Mouse (Mus musculus) limb, embryonic 11.5 days (tissue): ENCODE data around the gene Sppl2a. TPM values are rescaled to one million over a fixed set of nuclear protein-coding genes. Genes with fewer than 3 reads are reported as not detected.
"Not testable (repeated sequence)": the region's sequence is repeated elsewhere in the genome, so short reads cannot be mapped to it uniquely, and the experiment has no call there.

Experiments used
- ATAC-seq: fragments of 200-750 bp; cut with Nextera tagmentation; 2 replicates; pipeline ENCODE4 v1.8.0; 2017; ENCODE audit warnings: low read depth; ENCODE audit not compliant: insufficient number of reproducible peaks, low FRiP score, low TSS enrichment
- DNase-seq: peaks from one replicate; pipeline ENCODE4 v3.0.0-alpha.2; 2015; ENCODE audit warnings: low spot score
- H3K27ac ChIP-seq: fragments of 300-500 bp; sonication (generic); replicated peaks from 2 replicates; pipeline ENCODE4 v1.5.1; 2014; ENCODE audit warnings: low read depth, mild to moderate bottlenecking, low read length
- H3K27me3 ChIP-seq: fragments of 300-500 bp; sonication (generic); 2 replicates; pipeline ENCODE4 v1.6.1; 2014; ENCODE audit warnings: mild to moderate bottlenecking, low read length, mixed read lengths; ENCODE audit not compliant: control insufficient read depth, insufficient read depth
- H3K36me3 ChIP-seq: fragments of 300-500 bp; sonication (generic); 2 replicates; pipeline ENCODE4 v1.6.1; 2014; ENCODE audit warnings: mild to moderate bottlenecking, low read length, moderate library complexity, mixed read lengths; ENCODE audit not compliant: control insufficient read depth, insufficient read depth
- H3K4me1 ChIP-seq: fragments of 300-500 bp; sonication (generic); 2 replicates; pipeline ENCODE4 v1.6.1; 2014; ENCODE audit warnings: low read length, mixed read lengths; ENCODE audit not compliant: control insufficient read depth, insufficient read depth
- H3K4me2 ChIP-seq: fragments of 300-500 bp; sonication (generic); 2 replicates; pipeline ENCODE4 v1.6.1; 2014; ENCODE audit warnings: low read depth, mild to moderate bottlenecking, moderate library complexity; ENCODE audit not compliant: severe bottlenecking
- H3K4me3 ChIP-seq: fragments of 300-500 bp; sonication (generic); 2 replicates; pipeline ENCODE4 v1.5.1; 2014; ENCODE audit warnings: low read depth, low read length
- H3K9ac ChIP-seq: fragments of 300-500 bp; sonication (generic); 2 replicates; pipeline ENCODE4 v1.6.1; 2014; ENCODE audit warnings: mild to moderate bottlenecking, low read length
- H3K9me3 ChIP-seq: fragments of 300-500 bp; sonication (generic); 2 replicates; pipeline ENCODE4 v1.6.1; 2016; ENCODE audit warnings: low read length; ENCODE audit not compliant: control insufficient read depth
- WGBS: fragments of 180-500 bp; shearing (Covaris S2); extraction: QIAGEN DNeasy Blood & Tissue Kit; methylation state at CpG from one replicate; pipeline ENCODE4 v1.1.7; 2014; 5-methylcytosine and 5-hydroxymethylcytosine counted together
- polyA plus RNA-seq: library from polyadenylated mRNA; unstranded; fragments of >200 nt; fragmentation: Nextera tagmentation; extraction: Ambion mirVana; gene quantifications from 2 replicates; pipeline ENCODE4 v1.2.1, GENCODE M21; 2014

Sppl2a gene
- polyA plus RNA-seq, result 37.6 and 39.5 TPM in 2 replicates

DNA sequence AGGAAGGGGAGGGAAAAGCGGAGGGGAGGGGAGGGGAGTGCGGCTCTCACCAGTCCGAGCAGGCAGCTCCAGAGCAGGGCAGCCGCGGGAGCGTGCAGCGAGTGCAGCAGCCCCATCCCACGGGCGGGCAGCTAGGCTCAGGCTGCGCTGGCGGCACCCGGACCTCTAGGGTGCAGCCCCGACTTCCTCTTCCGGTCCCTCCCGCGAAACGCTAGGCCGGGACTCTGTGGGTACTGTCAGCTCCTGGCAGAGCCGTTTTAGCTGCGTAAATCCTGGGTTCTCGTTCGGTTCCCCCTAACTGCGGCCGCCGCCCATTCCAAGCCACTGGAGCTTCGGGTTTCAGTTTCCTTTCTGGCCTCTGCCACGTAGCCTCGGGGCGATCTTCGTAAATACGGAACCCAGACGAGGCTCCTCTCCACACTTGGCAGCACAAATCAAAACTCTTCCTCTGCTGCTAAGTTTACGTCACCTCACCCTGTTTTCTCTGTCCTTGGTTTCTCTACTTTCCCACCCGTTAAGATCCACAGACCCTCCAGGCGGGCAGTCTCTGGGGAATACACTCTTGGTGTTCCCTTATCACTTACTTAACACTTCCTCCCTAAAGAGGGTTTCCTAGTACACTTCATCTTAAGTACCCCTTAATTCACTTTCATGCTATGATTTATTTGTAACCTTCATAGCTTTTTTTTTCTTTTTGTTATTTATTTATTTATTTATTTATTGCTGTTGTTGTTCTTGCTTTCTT lies at the start of gene Sppl2a:
Gene Sppl2a, minus strand, starts transcription at position 339 of the 745 bp plus-strand sequence.
- DNase-seq (peak; percentile 93), ATAC-seq (peak; percentile 99)
- Histone ChIP-seq H3K9me3 (no peaks in the 10 kb centered on the region), H3K27ac (peak within 1 kb of the TSS; percentile 97), H3K9ac (peak within 1 kb of the TSS; percentile 92), H3K4me1 (no peaks in the 10 kb centered on the region), H3K4me3 (peak within 1 kb of the TSS; percentile 54), H3K27me3 (no peaks in the 10 kb centered on the region), H3K36me3 (no peaks in the 10 kb centered on the region), H3K4me2 (peak within 1 kb of the TSS; percentile 58)
- WGBS, result under 1% methylated on average over 35 of the region's 35 CpGs

DNA sequence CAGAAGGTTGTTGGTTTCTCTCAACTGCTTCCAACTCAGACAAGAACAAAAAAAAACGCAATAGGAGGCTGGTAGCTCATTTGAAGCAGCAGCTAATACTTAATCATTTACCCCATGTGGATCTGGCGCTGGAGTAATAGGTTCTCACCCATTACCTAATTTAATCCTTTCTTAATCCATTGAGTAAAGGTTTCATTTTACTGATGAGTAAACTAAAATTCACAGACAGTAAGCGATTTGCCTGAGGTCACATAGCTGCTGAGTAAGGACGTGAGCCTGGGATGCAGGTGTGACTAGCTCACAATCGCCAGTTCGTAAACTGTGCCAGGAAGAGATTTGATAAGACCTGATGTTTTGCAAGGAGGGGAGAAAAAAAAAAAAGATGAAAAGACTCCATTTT lies 44.4 kb upstream of the Sppl2a start:
- DNase-seq (no peak), ATAC-seq (no peak)
- Histone ChIP-seq H3K9me3 (no peaks in the 10 kb centered on the region), H3K27ac (no peak overlapping the region), H3K9ac (no peak overlapping the region), H3K4me3 (no peak overlapping the region), H3K27me3 (no peaks in the 10 kb centered on the region), H3K4me1 (no peaks in the 10 kb centered on the region), H3K4me2 (no peak overlapping the region), H3K36me3 (no peaks in the 10 kb centered on the region)
- WGBS, result 72% methylated on average over 6 of the region's 6 CpGs

DNA sequence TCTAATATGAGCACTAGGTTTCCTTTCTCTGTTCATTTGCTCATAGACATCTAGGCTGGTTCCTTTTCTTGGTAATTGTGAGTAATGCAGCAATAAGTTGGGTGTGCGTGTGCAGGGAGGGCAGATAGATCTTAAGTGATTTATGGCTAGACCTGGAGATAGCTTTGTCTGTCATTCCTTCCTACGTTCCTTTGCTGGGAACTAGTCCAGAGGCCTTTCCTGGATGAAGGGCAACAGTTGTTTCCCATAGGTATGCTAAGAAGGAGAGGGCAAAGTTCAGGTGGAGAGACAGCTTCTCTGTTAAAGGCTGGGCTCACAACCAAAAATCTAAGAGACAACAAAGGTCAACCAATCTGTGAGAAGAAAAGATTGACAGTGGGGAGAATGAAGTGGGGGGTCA lies 28.7 kb upstream of the Sppl2a start:
- Histone ChIP-seq H3K27me3 (no peaks in the 10 kb centered on the region), H3K9me3 (no peaks in the 10 kb centered on the region), H3K4me3 (no peak overlapping the region), H3K4me2 (no peak overlapping the region), H3K9ac (no peak overlapping the region), H3K27ac (no peak overlapping the region), H3K36me3 (no peaks in the 10 kb centered on the region), H3K4me1 (no peaks in the 10 kb centered on the region)
- ATAC-seq (no peak), DNase-seq (no peak)
- 68% methylated on average over 2 of the region's 2 CpGs for WGBS

DNA sequence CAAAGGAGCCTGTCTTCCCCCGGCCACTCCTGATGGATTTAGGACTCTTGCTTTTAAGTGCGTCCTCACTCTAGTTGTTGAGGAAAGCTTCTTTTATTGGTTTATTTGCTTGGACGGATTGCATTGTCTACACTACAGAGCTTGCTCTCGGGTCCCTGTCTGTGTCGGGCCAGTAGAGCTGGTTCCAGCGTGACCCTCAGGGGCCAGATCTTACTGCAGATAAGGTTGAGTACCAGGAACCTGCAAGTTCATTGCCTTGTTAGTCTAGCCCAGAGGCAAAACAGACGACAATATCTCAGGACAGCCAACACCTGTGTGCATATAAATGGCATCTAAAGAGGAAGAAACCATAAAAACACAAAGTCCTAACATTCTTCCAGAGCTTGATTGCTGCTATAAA lies 22.6 kb upstream of the Sppl2a start:
- Histone ChIP-seq H3K4me3 (no peak overlapping the region), H3K27me3 (no peaks in the 10 kb centered on the region), H3K4me2 (no peak overlapping the region), H3K4me1 (no peaks in the 10 kb centered on the region), H3K27ac (no peak overlapping the region), H3K36me3 (no peaks in the 10 kb centered on the region), H3K9ac (no peak overlapping the region), H3K9me3 (no peaks in the 10 kb centered on the region)
- WGBS, result 46% methylated on average over 7 of the region's 7 CpGs
- DNase-seq, result no peak
- no peak for ATAC-seq

DNA sequence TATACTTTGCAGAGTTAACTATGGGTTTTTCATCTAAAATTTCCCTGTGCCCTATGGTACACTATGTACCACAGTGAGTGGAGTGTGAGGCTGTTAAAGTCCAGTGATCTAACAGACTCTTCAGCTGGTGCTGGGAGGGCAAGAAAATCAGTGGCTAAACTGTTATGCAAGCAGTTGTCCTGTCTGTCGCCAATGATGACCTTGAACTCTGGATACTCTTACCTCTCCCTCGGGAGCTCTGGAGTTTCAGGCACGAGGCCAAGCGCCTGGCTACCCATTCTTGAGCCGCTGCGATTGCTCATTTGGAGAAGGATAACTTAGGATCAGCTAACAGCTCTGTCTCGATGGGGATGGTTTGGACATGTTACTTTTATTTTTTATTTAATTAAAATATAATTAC lies 18.1 kb upstream of the Sppl2a start:
- 78% methylated on average over 7 of the region's 7 CpGs for WGBS
- DNase-seq (no peak), ATAC-seq (no peak)
- Histone ChIP-seq H3K27ac (no peak overlapping the region), H3K4me1 (no peaks in the 10 kb centered on the region), H3K36me3 (no peaks in the 10 kb centered on the region), H3K9me3 (no peaks in the 10 kb centered on the region), H3K27me3 (no peaks in the 10 kb centered on the region), H3K4me2 (no peak overlapping the region), H3K9ac (no peak overlapping the region), H3K4me3 (no peak overlapping the region)

DNA sequence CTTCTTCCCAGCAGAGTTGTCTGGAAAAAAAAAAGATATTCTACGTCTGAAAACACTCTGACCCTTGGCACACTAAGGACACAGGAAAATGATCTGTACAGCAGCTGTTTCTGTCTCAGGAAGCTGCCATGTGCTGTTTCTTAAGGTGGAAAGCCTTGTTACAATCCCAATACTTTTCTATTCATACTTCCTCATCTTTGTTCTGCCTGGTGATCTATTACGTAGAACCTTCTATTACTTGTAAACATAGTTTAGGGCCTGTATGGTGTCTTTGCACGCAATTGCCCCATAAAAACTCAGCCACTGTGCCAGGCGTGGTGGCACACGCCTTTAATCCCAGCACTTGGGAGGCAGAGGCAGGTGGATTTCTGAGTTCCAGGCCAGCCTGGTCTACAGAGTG lies 17.4 kb upstream of the Sppl2a start:
- Histone ChIP-seq H3K4me3 (no peak overlapping the region), H3K36me3 (no peaks in the 10 kb centered on the region), H3K9me3 (no peaks in the 10 kb centered on the region), H3K4me1 (no peaks in the 10 kb centered on the region), H3K9ac (no peak overlapping the region), H3K27ac (no peak overlapping the region), H3K4me2 (no peak overlapping the region), H3K27me3 (no peaks in the 10 kb centered on the region)
- ATAC-seq (no peak), DNase-seq (no peak)
- 79% methylated on average over 5 of the region's 5 CpGs for WGBS

DNA sequence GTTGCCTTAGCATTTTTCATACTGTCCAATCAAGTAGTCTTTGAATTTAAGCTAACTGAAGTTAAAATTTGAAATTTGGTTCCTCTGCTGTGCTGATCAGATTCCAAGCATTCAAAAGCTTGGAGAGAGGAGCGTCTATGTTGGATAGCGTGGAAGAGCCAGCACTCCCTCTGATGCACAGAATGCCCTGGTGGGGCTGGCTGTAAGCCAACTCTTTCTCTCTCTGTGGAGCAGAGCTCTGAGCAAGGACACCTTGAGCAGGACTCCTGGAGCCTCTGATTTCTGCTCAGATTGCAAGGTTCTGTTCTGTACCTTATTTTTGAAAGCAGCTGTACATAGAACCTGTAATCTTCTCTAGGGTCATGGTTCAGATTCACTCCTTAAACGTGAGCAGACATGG lies 16.8 kb upstream of the Sppl2a start:
- no peaks in the 10 kb centered on the region for H3K9me3 ChIP-seq
- H3K4me1 ChIP-seq, result no peaks in the 10 kb centered on the region
- no peak overlapping the region for H3K4me3 ChIP-seq
- ATAC-seq (no peak), DNase-seq (no peak)
- no peak overlapping the region for H3K9ac ChIP-seq
- WGBS, result 63% methylated on average over 3 of the region's 3 CpGs
- H3K27ac ChIP-seq, result no peak overlapping the region
- H3K36me3 ChIP-seq, result no peaks in the 10 kb centered on the region
- no peak overlapping the region for H3K4me2 ChIP-seq
- no peaks in the 10 kb centered on the region for H3K27me3 ChIP-seq

DNA sequence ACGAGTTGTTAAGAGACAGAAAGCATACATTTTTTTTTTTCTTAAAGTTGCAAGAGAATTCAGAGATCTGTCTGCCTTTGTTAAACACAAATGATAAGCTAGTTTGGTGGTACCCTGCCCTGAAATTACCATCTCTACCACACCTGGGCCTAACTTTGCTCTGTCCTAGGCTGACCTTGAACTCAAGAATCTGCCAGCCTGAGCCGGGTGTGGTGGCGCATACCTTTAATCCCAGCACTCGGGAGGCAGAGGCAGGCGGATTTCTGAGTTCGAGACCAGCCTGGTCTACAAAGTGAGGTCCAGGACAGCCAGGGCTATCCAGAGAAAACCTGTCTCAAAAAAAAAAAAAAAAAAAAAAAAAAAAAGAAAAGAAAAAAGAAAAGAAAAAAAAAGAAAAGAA lies 16.3 kb upstream of the Sppl2a start:
- H3K27ac ChIP-seq, H3K27me3 ChIP-seq, H3K9ac ChIP-seq, H3K4me1 ChIP-seq, ATAC-seq, H3K4me3 ChIP-seq, H3K4me2 ChIP-seq, H3K9me3 ChIP-seq, DNase-seq, H3K36me3 ChIP-seq: not testable (repeated sequence)
- 77% methylated on average over 6 of the region's 6 CpGs for WGBS

DNA sequence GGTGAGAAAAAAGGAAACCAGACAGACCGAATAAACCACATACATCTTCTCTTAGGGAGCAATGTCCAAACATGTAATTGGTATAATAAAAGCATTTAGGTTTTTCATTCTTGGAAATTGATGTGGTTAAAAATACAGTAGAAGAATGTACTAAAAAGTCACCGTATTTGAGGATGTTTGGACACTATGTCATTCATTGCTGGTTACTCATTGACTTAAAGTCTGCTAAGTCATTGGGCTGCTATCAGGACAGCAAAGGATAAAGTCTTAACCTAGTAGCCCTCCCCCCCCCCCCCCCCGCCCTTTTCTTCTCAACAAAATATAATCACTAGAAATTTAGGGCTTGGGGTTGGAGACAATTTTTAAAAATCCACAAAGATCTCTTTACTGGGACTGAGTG lies 15.2 kb upstream of the Sppl2a start:
- Histone ChIP-seq H3K36me3 (no peaks in the 10 kb centered on the region), H3K27me3 (no peaks in the 10 kb centered on the region), H3K27ac (no peak overlapping the region), H3K4me1 (no peaks in the 10 kb centered on the region), H3K4me3 (no peak overlapping the region), H3K9me3 (no peaks in the 10 kb centered on the region), H3K9ac (no peak overlapping the region), H3K4me2 (no peak overlapping the region)
- ATAC-seq (no peak), DNase-seq (no peak)
- 76% methylated on average over 3 of the region's 3 CpGs for WGBS
